Mouse (Mus musculus): ENCODE measurements around the gene Prss58.

Prss58 gene

DNA sequence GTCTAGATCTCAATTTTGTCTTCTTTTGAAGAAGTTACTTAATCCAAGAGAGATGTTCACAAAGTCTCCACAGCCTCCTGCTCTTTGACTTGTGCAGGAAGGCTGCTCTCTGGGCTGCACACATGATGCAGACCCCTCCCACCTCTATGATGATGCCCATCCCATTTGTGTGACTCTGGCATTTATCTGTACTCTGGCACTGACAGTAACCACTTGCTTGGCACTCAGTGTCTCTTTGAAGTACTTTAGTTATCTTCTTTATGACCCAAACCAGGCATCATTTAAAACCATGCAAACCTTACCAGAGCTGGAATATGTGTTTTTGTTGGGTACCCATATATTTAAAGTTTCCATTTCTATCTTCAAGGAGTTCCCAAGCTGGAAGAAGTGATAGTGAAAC, at the start of gene Prss58:
Prss58 (minus strand) TSS at position 101 of the 400 bp plus-strand sequence.
- DNase-seq (ENCODE audit: low spot score in 2 of 2) = no peak

DNA sequence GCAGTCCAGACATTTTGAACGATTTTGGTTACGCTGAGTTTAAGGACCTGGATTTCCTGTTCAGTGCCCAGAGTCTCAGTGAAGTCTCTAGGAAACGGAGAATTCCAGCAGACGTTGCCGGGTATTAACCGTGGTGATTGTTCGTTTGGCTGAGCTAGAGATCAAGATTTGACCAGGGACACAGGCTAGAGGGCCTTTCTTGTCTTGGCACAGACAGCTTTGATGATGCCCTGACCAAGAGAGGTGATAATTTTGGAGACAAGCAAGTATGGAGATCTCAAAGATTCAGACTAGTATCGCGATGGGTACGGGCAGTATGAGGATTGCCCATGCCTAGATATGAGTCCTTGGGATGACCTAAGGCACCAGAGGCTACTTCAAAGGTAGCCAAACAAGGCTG, 40.3 kb upstream of the Prss58 start, which contains the start of gene 1700074P13Rik:
1700074P13Rik (minus strand) TSS at position 101 of the 400 bp plus-strand sequence.
- no peak for DNase-seq (ENCODE audit: low spot score in 2 of 2)

DNA sequence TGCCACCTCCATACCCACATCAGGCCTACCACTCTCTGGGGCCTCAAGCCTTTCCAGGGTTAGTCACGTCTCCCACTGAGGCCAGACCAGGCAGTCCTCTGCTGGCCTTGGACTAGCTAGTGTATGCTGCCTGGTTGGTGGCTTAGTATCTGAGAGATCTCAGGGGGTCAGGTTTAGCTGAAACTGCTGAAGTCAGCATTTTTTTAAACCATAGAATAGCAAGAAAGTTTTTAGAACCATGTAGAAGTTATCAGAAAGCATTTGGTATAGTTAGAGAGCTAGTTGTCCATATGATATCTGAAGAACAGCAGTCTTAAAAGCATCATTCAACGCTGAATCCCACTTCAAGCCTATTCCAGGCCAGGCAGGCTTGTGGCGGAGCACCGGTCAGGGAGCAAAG, 19.8 kb upstream of the Prss58 start:
- DNase-seq (ENCODE audit: low spot score in 2 of 2) = no peak

DNA sequence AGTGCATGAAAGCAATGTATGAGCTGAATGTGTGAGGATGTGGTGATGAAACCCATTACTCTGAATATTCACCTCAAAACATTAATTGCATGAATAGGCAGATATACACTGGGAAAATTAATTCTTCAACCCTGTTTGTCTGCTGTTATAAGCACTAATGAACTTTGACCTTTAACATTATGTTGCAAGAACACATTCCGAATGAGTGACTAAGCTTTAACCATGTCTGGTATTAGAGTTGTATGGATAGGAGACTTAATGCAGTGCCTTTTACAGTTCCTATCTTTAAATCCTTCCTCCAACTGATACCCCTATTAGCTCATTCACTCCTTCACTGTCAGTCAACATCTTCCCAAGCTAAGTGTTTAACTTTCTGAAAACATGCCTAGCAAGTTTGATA, 5.5 kb downstream of the Prss58 start:
- no peak for DNase-seq (ENCODE audit: low spot score in 2 of 2)

DNA sequence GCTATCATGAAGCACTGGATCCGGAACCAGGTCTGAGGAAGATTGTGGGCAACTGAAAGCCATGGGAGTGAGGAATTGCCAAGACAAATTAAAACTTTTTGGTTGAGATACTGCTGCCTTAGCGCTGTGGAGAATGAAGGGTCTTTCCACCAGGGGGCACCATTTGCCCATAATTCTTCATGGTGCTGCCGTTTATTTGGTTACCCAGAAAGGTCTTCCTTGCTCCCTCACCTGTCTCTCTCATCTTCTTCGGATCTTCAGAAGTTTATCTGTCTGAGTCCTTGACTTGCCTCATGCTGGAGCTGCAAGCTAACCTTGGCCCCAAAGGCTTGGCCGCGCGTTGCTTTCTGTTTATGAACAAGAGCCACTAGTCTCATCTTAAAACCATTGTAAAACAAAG, 6.6 kb downstream of the Prss58 start:
- no peak for DNase-seq (ENCODE audit: low spot score in 2 of 2)

DNA sequence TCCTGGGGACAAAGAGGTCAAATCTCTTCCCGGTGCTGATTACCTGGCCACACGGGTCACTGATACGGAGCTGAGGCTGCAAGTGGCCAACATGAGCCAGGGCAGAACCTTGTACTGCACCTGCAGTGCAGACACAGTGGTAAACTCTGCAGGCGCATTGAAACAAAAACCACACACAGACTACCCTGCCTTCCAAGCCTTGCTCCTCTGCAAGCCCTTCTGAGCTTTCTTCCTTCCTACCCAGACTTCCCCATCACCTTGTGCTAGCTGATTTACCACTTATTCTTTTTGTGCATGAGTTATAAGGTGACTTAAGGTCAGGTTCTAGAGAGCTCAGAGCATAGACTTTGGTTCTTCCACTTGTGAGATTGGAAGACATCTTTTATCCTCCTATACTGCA, 8.4 kb downstream of the Prss58 start:
- DNase-seq (ENCODE audit: low spot score in 2 of 2) = no peak

DNA sequence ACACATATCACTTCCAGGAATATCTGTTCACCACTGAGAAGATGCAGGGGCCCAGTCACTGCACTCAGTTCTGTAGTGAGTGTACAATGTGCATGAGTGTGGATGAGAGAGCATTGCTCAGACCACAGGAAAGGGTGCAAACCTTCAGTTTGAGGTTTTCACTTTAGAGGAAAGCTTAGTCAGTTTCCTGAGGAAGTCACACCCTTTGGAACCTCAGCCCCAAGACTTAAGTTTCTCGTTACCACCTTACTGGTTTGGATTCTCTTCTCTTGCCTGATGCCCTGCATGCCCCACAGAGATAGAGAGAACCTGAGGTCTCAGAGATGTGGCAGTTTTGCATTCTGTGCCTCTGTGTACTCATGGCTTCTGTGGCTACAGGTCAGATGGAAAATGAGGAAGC, 9.2 kb downstream of the Prss58 start:
- DNase-seq (ENCODE audit: low spot score in 2 of 2) = no peak

DNA sequence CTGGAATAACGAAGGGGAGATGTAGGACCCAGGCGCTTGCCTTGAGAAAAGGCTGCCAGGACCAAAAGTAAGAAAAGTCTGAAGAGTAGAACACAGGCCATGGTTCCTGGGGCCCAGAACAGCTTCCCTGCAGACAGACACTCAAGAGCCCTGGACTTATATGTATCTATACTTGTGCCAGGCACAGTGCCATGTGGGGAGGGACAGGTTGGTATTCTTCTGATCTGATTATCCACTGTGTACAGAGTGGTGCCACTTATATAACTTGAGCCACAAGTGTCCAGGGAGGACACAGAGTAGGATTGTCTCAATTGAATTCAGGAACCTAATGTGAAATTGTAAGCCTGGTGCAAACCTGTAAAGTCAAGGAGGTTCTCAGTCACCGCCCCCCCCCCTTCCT, 12.8 kb downstream of the Prss58 start, which contains the start of gene Moxd2:
Moxd2 (minus strand) TSS at position 101 of the 400 bp plus-strand sequence.
- no peak for DNase-seq (ENCODE audit: low spot score in 2 of 2)

DNA sequence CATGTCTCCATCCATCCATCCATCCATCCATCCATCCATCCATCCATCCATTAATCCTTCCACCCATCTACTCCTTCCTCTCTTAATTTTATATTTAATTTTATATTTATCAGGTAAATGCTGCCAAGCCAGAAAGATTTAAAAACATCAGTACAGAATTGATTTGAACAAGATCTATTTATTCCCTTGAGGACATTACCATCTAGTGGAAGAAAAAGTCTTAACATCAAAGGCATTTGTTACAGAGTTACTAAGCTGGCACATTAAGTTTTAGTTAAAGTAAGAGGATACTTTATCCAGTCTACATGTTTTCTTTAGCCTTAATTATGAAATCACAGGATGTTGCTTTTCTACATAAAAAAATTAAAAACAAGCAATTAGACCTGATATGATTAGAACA, 54.9 kb downstream of the Prss58 start:
- no peak for DNase-seq (ENCODE audit: low spot score in 2 of 2)

Data from urinary bladder, adult 18-20 months (tissue).